Mouse (Mus musculus): Measurements from ENCODE around the gene Hadhb. TPM values are rescaled to one million over a fixed set of nuclear protein-coding genes. Genes with fewer than 3 reads are reported as not detected.
A peak's percentile ranks its signal among the peaks of the same experiment; 100 is the strongest.

Hadhb gene
- polyA plus RNA-seq, 1 experiment = 88.1 TPM

DNA sequence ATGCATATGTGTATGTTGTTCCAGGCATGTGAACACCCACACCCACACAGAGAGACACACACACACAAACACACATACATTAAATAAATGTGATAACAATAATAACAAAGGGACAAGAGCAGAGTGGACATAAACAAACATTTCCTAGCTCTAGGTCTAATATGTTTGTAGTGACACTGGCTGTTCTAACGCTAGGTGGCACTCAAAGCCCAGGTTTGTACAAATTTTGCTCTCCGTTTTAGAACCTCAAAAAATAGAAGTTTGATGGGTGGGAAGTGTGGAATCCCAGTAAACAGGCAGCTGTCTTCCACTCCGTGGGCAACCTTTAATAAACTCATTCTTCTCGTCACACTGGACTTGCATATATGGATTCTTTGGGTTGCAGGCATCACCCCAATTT, 59.8 kb downstream of the Hadhb start:
- WGBS = 7% methylated on average over 4 of the region's 4 CpGs
- Histone ChIP-seq H3K36me3 (ENCODE audit: control insufficient read depth, insufficient read depth, low read length) (no peaks in the 10 kb centered on the region), H3K27me3 (ENCODE audit: control insufficient read depth, insufficient read depth, low read length) (no peaks in the 10 kb centered on the region), H3K4me1 (ENCODE audit: control insufficient read depth, insufficient read depth, insufficient read length, low read length) (no peaks in the 10 kb centered on the region), H3K27ac (ENCODE audit: insufficient read depth, low read depth, low read length) (no peak overlapping the region), H3K4me3 (ENCODE audit: low read depth, low read length) (no peak overlapping the region)
- TF ChIP-seq POLR2A (IDR thresholded peaks at IDR 0.05; ENCODE audit: low read depth, low read length) = no peak
- TF ChIP-seq CTCF (IDR thresholded peaks at IDR 0.05; ENCODE audit: extremely low read depth, insufficient read length, insufficient replicate concordance, low read depth, low read length) = no peak

DNA sequence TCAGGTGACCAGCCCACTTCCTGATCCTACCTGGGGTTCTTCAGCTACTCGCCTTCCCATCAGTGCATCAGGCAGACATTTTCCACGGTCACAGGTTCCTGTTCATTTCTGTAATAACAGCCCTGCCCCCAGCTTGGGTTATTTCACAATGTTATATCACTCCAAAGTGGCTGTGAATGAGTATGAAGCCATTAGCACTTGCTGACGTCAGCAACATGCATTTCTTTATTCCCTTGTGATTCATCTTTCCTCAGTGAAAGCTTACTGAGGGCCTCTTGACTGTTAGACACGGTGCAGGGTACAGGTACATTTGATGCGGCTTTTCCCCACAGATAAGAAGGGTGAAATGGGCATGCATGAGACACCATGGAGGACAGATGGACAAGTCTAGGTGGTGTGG, 60.9 kb downstream of the Hadhb start:
- TF ChIP-seq CTCF (IDR thresholded peaks at IDR 0.05; ENCODE audit: extremely low read depth, insufficient read length, insufficient replicate concordance, low read depth, low read length) (no peak), POLR2A (IDR thresholded peaks at IDR 0.05; ENCODE audit: low read depth, low read length) (no peak)
- Histone ChIP-seq H3K27me3 (ENCODE audit: control insufficient read depth, insufficient read depth, low read length) (no peaks in the 10 kb centered on the region), H3K4me3 (ENCODE audit: low read depth, low read length) (no peak overlapping the region), H3K27ac (ENCODE audit: insufficient read depth, low read depth, low read length) (no peak overlapping the region), H3K4me1 (ENCODE audit: control insufficient read depth, insufficient read depth, insufficient read length, low read length) (peaks cover 1% of the 10 kb centered on the region; the same call in 1 of the 2 replicates), H3K36me3 (ENCODE audit: control insufficient read depth, insufficient read depth, low read length) (no peaks in the 10 kb centered on the region)
- 54% methylated on average over 5 of the region's 5 CpGs for WGBS

DNA sequence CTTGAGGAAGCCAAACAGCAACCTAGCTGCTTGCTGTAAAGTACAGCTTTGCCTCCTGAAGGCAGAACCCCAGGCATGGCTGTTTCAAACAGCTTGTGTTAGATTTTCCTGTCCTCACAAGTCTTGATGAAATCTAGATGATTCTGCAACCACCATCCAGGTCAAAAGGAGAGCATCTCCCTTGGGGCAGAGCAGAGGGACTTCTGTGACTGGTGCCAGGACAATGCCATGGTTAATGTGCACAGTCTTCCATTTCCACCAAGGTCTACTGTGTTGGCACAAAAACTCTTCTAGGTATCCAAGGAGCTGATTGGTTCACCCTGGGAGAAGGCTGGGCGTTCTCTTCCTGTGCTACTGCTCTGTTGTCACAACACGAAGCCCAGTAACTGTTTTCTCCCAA, 64.7 kb downstream of the Hadhb start:
- H3K27me3 ChIP-seq (ENCODE audit: control insufficient read depth, insufficient read depth, low read length) = no peaks in the 10 kb centered on the region
- H3K36me3 ChIP-seq (ENCODE audit: control insufficient read depth, insufficient read depth, low read length) = no peaks in the 10 kb centered on the region
- no peak overlapping the region for H3K27ac ChIP-seq (ENCODE audit: insufficient read depth, low read depth, low read length)
- TF ChIP-seq CTCF (IDR thresholded peaks at IDR 0.05; ENCODE audit: extremely low read depth, insufficient read length, insufficient replicate concordance, low read depth, low read length) = no peak
- no peak for TF ChIP-seq POLR2A (IDR thresholded peaks at IDR 0.05; ENCODE audit: low read depth, low read length)
- peaks cover 1% of the 10 kb centered on the region; the same call in 1 of the 2 replicates for H3K4me1 ChIP-seq (ENCODE audit: control insufficient read depth, insufficient read depth, insufficient read length, low read length)
- no peak overlapping the region for H3K4me3 ChIP-seq (ENCODE audit: low read depth, low read length)
- whole genome bisulfite sequencing = 82% methylated on average over 2 of the region's 2 CpGs

DNA sequence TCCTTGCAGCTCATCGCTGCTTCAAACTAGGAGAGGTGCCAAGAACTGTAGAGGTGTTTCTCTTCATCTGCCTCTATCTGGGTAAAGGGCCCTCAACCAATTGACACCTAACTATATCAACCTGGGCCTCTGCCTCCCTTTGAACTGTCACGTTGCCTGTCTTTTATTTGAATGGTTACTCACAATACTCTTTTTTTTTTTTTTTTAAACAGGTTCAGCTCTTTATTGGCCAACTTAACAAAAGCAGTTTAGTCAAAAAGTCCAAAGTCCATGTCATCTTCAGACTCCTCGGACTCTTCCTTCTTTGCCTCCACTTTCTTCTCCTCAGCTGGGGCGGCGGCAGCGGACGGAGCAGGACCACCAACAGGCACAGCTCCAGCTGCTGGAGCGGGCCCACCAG, 65.6 kb downstream of the Hadhb start:
- Histone ChIP-seq H3K27ac (ENCODE audit: insufficient read depth, low read depth, low read length) (no peak overlapping the region), H3K4me1 (ENCODE audit: control insufficient read depth, insufficient read depth, insufficient read length, low read length) (peaks cover 1% of the 10 kb centered on the region; the same call in 1 of the 2 replicates), H3K27me3 (ENCODE audit: control insufficient read depth, insufficient read depth, low read length) (no peaks in the 10 kb centered on the region), H3K4me3 (ENCODE audit: low read depth, low read length) (no peak overlapping the region), H3K36me3 (ENCODE audit: control insufficient read depth, insufficient read depth, low read length) (no peaks in the 10 kb centered on the region)
- WGBS = 72% methylated on average over 8 of the region's 8 CpGs
- TF ChIP-seq CTCF (IDR thresholded peaks at IDR 0.05; ENCODE audit: extremely low read depth, insufficient read length, insufficient replicate concordance, low read depth, low read length) (no peak), POLR2A (IDR thresholded peaks at IDR 0.05; ENCODE audit: low read depth, low read length) (no peak)

DNA sequence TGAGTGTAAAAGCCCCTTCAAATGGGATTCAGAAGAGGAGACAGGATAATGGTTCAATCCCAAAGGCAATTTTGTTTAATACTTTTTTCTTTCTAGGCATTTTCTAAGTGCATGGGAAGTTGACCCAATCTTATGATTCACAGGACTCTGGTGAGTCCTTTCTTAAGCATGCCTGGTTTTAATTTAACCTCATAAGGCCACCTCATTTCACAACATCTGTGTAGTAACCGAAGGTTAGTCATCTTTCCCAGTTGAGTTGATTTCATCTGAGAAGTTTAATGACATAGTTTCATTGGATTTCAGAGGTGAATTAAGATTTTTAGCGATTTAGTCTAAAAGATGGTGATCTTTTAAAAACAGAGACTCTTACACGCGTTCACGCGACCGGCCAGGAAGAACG, 67.6 kb downstream of the Hadhb start:
- WGBS = 97% methylated on average over 8 of the region's 8 CpGs
- no peaks in the 10 kb centered on the region for H3K27me3 ChIP-seq (ENCODE audit: control insufficient read depth, insufficient read depth, low read length)
- peaks cover 1% of the 10 kb centered on the region; the same call in 1 of the 2 replicates for H3K4me1 ChIP-seq (ENCODE audit: control insufficient read depth, insufficient read depth, insufficient read length, low read length)
- TF ChIP-seq CTCF (IDR thresholded peaks at IDR 0.05; ENCODE audit: extremely low read depth, insufficient read length, insufficient replicate concordance, low read depth, low read length) (no peak), POLR2A (IDR thresholded peaks at IDR 0.05; ENCODE audit: low read depth, low read length) (no peak)
- H3K4me3 ChIP-seq (ENCODE audit: low read depth, low read length) = no peak overlapping the region
- H3K27ac ChIP-seq (ENCODE audit: insufficient read depth, low read depth, low read length) = no peak overlapping the region
- no peaks in the 10 kb centered on the region for H3K36me3 ChIP-seq (ENCODE audit: control insufficient read depth, insufficient read depth, low read length)

DNA sequence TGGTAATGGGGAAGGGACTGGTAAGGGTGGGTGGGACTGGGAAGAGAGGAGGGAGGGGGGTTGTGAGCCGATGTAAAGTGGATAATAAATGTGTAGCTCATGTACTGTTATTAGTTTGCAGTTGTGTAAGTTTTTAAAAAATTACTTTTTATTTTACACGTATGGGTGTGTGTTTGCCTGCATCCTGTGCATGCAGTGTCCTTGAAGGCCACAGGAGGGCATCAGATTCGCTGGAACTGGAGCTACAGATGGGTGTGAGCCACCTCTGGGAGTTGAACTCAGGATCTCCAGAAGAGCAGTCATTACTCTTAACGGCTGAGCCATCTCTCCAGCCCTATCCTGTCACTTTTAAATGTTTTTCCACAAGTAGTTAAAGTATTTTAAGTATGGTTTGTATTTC, 75.9 kb downstream of the Hadhb start:
- TF ChIP-seq CTCF (IDR thresholded peaks at IDR 0.05; ENCODE audit: extremely low read depth, insufficient read length, insufficient replicate concordance, low read depth, low read length) (peak; percentile 60; the same call in 1 of the 2 replicates), POLR2A (IDR thresholded peaks at IDR 0.05; ENCODE audit: low read depth, low read length) (no peak)
- Histone ChIP-seq H3K4me3 (ENCODE audit: low read depth, low read length) (no peak overlapping the region), H3K4me1 (ENCODE audit: control insufficient read depth, insufficient read depth, insufficient read length, low read length) (peaks cover under 1% of the 10 kb centered on the region; the same call in 1 of the 2 replicates), H3K27ac (ENCODE audit: insufficient read depth, low read depth, low read length) (no peak overlapping the region), H3K36me3 (ENCODE audit: control insufficient read depth, insufficient read depth, low read length) (peaks cover 5% of the 10 kb centered on the region; the same call in 1 of the 2 replicates), H3K27me3 (ENCODE audit: control insufficient read depth, insufficient read depth, low read length) (no peaks in the 10 kb centered on the region)
- 68% methylated on average over 4 of the region's 4 CpGs for WGBS

DNA sequence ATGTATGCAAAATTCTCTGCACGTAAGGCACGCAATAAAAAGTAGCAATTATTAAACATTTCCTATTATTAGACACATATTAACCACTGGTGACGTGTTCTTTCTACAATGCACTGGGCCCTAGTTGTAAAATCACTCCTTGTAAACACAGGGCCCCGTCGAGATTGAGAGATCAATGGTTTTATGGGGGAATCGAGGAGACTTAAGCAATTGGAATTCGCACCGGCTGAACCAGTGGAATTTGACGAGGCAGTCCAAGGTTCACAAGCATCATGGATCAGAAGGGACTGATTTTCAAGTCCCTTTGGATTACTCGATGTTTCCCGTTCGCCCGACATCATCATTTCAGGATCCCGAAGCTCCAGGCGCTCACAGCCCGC, 76.8 kb downstream of the Hadhb start:
- peaks cover 5% of the 10 kb centered on the region; the same call in 1 of the 2 replicates for H3K36me3 ChIP-seq (ENCODE audit: control insufficient read depth, insufficient read depth, low read length)
- peak overlapping the region; percentile 87 for H3K27ac ChIP-seq (ENCODE audit: insufficient read depth, low read depth, low read length)
- peaks cover 8% of the 10 kb centered on the region; the same call in 1 of the 2 replicates for H3K4me1 ChIP-seq (ENCODE audit: control insufficient read depth, insufficient read depth, insufficient read length, low read length)
- H3K4me3 ChIP-seq (ENCODE audit: low read depth, low read length) = peak overlapping the region; percentile 85
- H3K27me3 ChIP-seq (ENCODE audit: control insufficient read depth, insufficient read depth, low read length) = no peaks in the 10 kb centered on the region
- TF ChIP-seq POLR2A (IDR thresholded peaks at IDR 0.05; ENCODE audit: low read depth, low read length) (no peak), CTCF (IDR thresholded peaks at IDR 0.05; ENCODE audit: extremely low read depth, insufficient read length, insufficient replicate concordance, low read depth, low read length) (no peak)
- WGBS = 10% methylated on average over 16 of the region's 16 CpGs

Measured in small intestine, adult 2 months (tissue).